Mouse (Mus musculus) liver, adult 2 months (tissue): ENCODE results near the gene Slc7a6.

Source experiments
- CTCF ChIP-seq: fragments of 200-500 bp; IDR thresholded peaks from 2 replicates; pipeline ENCODE4 v1.5.1; 2011; ENCODE audit warnings: low read depth, low read length, control low read depth
- POLR2A ChIP-seq: fragments of 200-500 bp; IDR thresholded peaks from 2 replicates; pipeline ENCODE4 v1.6.1; 2011; ENCODE audit warnings: low read length, control low read depth; ENCODE audit not compliant: insufficient read depth; ENCODE audit errors: extremely low read depth

DNA sequence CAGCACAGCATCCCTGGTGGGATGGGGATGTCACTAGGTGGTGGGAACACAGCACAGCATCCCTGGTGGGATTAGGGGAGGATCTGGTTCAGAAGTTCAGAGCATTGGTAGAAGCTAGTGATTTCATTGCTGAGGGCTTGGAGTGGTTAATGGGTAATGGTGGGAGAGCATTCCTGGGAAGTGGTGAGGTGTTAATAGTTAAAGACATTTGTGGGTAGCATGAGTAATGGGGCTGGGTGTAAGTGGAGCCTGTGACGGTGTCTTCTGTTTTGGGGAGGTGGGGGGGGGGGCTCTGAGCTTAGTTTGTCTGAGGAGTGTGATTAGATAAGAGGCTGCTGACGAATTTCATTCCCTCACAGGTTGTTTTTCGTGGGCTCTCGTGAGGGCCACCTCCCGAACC, 25.4 kb downstream of the Slc7a6 start:
- TF ChIP-seq CTCF (no peak), POLR2A (no peak)
